Mouse (Mus musculus): Measurements from ENCODE around the gene Dnajc6.

The Dnajc6 gene

DNA sequence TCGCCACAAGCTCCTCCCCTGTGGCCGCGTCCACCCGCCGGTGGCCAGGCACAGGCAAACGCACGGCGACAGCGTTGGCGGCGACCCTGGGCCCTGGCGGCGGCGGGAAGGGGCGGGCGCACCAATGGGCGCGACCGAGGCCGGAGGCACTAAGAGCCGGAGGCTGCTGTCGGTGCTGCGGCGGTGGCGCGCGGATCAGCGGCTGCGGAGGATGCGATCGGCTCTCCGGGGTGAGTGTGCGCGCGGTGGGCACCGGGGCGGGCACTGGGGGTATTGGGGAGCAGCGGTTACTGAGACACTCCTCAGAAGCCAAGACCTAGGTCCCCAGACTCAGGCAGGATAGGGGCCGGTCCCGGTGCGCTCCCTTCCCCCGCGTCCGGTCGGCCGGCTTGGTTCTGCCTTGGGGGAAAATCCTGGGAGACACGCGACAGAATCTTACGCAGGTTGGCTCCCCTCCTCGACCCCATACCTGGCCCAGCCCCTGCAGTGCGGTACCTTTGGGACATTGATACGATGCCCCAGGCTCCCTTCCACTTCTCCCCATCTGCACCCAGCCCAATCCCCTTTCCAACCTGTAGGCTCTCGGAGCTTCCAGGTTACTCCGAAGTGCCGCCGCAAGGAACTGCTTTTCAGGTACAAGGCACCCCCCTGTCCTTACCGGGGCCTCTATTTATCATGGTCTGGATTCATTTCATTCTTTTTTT is at the start of gene Dnajc6:
Dnajc6 (plus strand) TSS at position 115 of the 704 bp plus-strand sequence.
- DNase-seq (ENCODE audit: low read depth, low spot score): peak; percentile 25

- DNase-seq (ENCODE audit: low read depth, low spot score): no peak
Observed at GRCm38 (mm10) chr4:101448701-101449100, 47.7 kb upstream of the Dnajc6 start.

GRCm38 (mm10) chr4:101449344-101449743 is 47.1 kb upstream of the Dnajc6 start:
- no peak for DNase-seq (ENCODE audit: low read depth, low spot score)

DNA sequence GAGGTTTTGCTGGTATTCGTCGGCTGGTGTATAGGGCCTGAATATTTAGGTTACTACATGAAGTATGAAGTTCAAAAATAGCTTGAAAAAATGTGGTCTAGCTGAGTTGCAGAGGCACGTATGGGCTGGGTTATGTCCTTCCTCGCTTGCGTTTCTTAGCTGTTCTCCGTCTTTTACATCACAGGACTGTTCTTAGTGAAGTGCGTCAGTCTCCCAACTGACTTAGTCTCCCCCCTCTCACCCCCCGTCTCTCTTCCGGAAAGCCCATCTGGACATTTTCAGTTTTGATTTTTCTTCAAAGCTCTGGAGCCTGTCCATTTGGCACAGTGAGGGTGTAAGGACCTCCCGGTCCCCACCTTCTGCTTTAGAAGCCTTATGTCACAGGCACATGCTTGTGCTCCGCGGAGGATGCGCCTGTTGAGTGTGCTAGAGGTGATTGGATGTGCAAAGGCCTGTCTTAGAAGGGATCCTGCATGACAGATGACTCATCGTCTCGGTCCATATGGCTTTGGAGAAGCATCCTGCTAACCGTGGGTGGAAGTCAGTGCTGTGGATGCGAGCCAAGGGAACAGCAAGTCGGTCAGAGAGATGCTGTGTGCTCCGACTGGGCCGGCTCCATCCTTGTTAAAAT is 46.2 kb upstream of the Dnajc6 start:
- DNase-seq (ENCODE audit: low read depth, low spot score): no peak

- DNase-seq (ENCODE audit: low read depth, low spot score): no peak
Observed at GRCm38 (mm10) chr4:101451089-101451488, 45.4 kb upstream of the Dnajc6 start.

GRCm38 (mm10) chr4:101452829-101453228 is 43.6 kb upstream of the Dnajc6 start:
- DNase-seq (ENCODE audit: low read depth, low spot score): no peak

- no peak for DNase-seq (ENCODE audit: low read depth, low spot score)
Observed at GRCm38 (mm10) chr4:101457176-101457575, 39.3 kb upstream of the Dnajc6 start.

GRCm38 (mm10) chr4:101458341-101458740 is 38.1 kb upstream of the Dnajc6 start:
- DNase-seq (ENCODE audit: low read depth, low spot score): peak; percentile 40

DNA sequence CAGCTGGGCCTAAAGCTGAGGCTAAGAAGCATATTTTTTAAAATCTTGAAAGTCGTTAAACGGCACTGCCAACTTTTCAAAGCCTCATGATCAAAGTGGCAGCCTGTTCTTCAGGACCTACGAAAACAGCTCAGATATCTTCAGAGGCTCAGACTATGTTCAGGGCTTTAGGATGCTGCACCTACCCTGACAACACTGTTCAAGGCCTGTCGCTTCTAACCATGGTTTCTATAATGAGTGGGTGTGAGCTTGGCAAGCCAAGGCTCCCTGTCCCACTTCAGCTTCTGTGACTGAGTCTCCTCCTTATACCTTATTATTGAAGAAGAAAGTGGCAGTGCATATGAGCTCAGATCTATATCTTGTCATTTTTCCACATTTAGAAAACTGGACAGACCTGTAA is 37.1 kb upstream of the Dnajc6 start:
- no peak for DNase-seq (ENCODE audit: low read depth, low spot score)

- no peak for DNase-seq (ENCODE audit: low read depth, low spot score)
Observed at GRCm38 (mm10) chr4:101460114-101460513, 36.3 kb upstream of the Dnajc6 start.

DNA sequence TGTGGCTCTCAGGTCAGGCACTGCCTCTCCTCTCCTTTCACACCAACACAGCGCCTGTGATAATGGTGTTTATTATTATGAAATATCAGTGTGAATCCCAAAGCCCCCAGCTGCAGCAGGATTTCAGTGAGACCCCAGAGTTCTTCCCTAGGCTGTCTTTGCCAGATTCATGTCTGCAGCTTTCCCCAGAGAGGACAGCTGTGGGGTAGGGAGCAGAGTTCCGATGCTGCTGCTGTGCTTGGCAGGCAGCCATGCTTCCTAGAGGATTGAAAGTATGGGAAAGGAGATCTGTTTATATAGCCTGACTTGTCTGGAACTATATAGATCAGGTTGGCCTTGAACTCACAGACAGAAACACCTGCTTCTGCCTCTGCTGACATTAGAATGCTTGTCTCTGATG is 34.4 kb upstream of the Dnajc6 start:
- no peak for DNase-seq (ENCODE audit: low read depth, low spot score)

DNA sequence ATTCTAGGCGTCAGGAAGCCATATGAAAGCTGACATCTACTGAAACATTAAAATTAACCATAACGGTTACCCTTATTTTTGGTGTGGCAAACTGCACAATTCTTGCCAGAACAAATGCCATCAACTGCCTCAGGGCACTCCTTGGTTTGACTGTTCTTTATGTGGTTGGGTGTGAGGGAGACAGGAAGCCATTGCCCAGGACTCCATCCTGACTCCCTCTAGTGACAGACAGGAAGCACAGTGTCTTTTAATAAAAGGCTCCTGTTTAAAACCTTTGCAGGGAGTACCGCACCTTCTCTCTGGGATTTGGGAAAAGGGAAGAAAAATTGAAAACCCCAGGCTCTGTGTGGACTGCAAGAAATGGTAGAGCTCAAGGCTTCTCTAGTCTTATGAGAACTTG is 30.2 kb upstream of the Dnajc6 start:
- no peak for DNase-seq (ENCODE audit: low read depth, low spot score)

GRCm38 (mm10) chr4:101469242-101469641 is 27.2 kb upstream of the Dnajc6 start:
- DNase-seq (ENCODE audit: low read depth, low spot score): no peak

DNA sequence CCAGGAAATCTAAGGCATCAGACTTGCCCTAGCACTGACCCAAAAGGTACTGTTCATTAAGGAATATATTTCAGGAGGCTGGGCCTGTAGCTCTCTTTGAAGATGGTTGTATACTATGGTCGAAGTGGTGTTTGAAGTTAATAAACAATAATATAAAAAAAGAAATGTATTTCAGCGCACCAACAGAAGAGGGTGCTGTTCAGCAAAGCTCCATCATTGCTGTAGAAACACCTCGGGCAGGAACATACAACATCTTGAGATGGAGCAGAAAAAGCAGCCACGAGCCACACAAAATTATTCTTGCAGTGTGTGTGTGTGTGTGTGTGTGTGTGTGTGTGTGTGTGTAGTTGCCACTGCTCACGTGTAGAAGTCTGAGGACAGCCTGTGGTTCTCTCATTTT is 25.9 kb upstream of the Dnajc6 start:
- DNase-seq (ENCODE audit: low read depth, low spot score): peak; percentile 39

GRCm38 (mm10) chr4:101472767-101473166 is 23.7 kb upstream of the Dnajc6 start:
- no peak for DNase-seq (ENCODE audit: low read depth, low spot score)

- DNase-seq (ENCODE audit: low read depth, low spot score): no peak
Observed at GRCm38 (mm10) chr4:101490320-101490917, 6.0 kb upstream of the Dnajc6 start.

DNA sequence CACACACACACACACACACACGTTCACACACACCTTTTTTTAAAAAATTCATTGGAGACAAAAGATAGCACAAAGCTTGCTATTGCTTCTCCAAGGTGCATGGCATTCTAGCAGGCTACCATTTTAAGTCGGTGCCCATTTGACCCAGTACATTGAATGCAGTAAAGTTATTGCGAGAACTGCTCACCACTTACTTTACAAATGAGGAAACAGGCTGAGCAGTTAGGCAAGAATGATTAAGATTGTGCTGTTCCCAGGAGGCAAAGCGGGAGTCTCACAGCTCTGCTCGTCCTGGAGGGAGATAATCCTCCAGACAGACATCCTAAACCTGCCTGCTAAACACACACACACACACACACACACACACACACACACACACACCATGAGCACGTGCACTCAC is 4.7 kb upstream of the Dnajc6 start:
- no peak for DNase-seq (ENCODE audit: low read depth, low spot score)

GRCm38 (mm10) chr4:101493611-101494197 is 2.7 kb upstream of the Dnajc6 start:
- no peak for DNase-seq (ENCODE audit: low read depth, low spot score)

DNA sequence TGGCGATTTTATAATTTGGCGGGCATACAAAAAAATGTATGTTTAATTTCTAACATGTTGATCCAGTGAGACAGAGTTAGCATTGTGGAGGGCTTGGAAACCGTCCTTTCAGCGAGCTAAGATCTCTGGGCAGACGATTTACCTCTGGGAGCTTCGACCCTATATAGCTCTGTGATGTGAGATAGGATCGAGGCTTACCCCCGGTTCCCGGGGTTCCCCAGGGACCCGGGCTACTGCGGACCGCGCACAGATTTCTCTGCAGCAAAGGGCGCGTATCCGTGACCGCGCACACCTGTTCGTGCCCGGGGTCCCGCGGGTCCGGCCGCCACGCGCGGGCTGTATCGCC is 287 bp upstream of the Dnajc6 start:
- no peak for DNase-seq (ENCODE audit: low read depth, low spot score)

DNA sequence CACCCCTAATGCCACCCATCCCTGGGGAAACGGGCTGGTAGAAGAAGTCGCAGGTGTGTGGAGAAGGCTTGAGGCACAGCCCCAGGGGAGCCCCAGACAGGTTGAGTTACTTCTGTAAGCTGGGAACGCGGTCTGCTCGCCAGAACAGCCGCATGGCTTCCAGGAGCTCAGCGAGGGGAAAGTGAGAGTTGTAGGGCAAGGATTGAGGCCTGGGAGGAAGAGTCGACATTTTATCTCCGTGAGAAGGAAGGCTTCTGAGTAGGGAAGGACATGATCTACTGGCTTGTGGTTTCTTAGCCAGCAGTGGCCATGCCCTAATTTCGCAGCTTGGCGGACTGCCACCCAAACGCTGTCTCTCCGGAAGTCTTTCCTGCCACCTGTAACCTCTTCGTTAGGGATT is 888 bp downstream of the Dnajc6 start:
- DNase-seq (ENCODE audit: low read depth, low spot score): no peak

DNA sequence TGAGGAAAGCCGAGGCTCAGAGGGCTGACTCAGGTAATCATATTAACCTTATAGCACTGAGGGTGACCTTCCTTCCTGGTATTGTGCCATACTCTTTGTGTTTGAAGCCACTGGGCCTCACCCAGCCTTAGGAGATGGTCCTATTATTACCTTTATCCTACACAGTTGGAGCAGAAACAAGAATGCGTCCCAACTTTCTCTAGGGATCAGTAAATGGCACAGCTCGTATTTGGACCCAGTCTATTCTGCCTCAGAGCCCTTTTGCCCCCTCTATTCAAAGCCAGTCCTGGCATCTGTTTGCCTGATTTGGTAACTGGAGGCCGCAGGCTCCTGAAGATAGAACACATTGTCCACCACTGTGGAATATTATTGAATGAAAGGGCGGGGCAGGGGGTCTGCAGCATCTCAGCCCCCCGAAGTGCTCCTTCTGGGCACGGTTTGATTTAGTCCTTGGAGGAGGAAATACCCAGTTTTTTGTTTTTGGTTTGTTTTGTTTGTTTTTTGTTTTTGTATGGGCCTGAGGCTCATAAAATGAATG is 8.1 kb downstream of the Dnajc6 start:
- no peak for DNase-seq (ENCODE audit: low read depth, low spot score)

DNA sequence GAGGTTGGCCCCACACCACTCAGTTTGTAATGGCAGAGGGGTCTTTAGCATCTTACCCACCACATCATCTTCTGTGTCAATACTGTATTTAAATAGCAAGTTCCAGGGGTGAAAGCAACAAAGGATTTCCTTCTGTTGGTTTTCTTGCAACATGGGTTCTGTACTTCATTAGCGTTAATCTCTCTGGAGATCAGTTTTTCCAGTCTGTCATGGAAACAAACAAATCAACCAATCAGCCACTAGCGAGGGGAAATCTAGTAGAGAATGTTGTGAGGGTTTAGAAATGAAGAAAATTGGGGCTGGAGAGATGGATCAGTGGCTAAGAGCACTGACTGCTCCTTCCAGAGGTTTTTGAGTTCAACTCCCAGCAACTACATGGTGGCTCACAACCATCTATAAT is 9.5 kb downstream of the Dnajc6 start:
- no peak for DNase-seq (ENCODE audit: low read depth, low spot score)

GRCm38 (mm10) chr4:101506372-101506771 is 9.9 kb downstream of the Dnajc6 start:
- no peak for DNase-seq (ENCODE audit: low read depth, low spot score)

Measured in CD4-positive helper T cell, adult 2 months (primary cell).